Mouse (Mus musculus): Measurements from ENCODE around the gene 6330403K07Rik. TPM values are rescaled to one million over a fixed set of nuclear protein-coding genes. Genes with fewer than 3 reads are reported as not detected.

Gene 6330403K07Rik
- 45.2 and 51.0 TPM in 2 replicates for polyA plus RNA-seq (2015; fragmentation: Nextera tagmentation; extraction: Ambion mirVana)

DNA sequence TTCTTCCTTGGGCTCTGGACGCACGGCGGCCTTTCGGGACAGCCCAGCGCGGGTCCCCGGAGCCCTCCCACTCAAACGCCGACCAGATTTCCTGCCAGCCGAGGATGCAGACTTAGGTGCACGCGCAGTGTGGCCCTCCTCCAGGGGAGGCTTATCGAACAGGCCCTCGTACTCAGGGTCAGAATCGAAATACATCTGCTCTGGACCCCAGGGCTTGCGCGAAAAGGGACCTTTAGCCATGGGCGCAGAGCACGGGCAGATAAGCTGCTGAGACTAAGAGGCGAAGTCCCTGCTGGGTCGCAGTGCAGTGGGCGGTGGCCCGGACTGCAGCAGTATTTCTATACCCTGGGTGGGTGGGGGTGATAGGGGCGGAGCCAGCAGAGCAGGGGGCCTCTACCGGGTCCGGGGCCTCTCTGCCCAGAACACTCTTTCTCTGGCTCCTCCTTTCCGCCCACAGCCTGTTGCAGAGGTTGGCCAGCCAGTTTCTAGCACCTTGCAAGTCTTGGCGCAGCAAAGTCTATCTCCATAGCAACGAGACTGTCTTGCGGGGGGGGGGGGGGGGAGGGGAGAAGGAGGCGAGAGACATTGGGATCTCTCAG is at the start of gene 6330403K07Rik:
Gene 6330403K07Rik (minus strand): TSS at position 351 of the 599 bp plus-strand sequence.
- H3K4me3 ChIP-seq (ENCODE audit: low read length), result peak within 1 kb of the TSS; percentile 58
- H3K36me3 ChIP-seq (ENCODE audit: control insufficient read depth, insufficient read depth, low read length), result no peaks in the 10 kb centered on the region
- H3K27ac ChIP-seq (ENCODE audit: low read length), result peak within 1 kb of the TSS; percentile 64
- no peaks in the 10 kb centered on the region for H3K27me3 ChIP-seq (replicated peaks; ENCODE audit: control insufficient read depth, insufficient read depth, low read length)
- ATAC-seq, result peak; percentile 97
- H3K9me3 ChIP-seq (ENCODE audit: control insufficient read depth, low read length), result no peaks in the 10 kb centered on the region
- under 1% methylated on average over 29 of the region's 31 CpGs for WGBS
- H3K9ac ChIP-seq (ENCODE audit: low read depth, low read length), result peak within 1 kb of the TSS; percentile 69
- H3K4me2 ChIP-seq (ENCODE audit: low read depth, low read length), result peak within 1 kb of the TSS; percentile 86
- no peaks in the 10 kb centered on the region; the same call in 1 of the 2 replicates for H3K4me1 ChIP-seq (ENCODE audit: control insufficient read depth, insufficient read depth, low read length)

GRCm38 (mm10) chr11:71076342-71076741 is 43.0 kb upstream of the 6330403K07Rik start:
- H3K9ac ChIP-seq (ENCODE audit: low read depth, low read length), result no peak overlapping the region
- no peaks in the 10 kb centered on the region for H3K4me1 ChIP-seq (ENCODE audit: control insufficient read depth, insufficient read depth, low read length)
- H3K27me3 ChIP-seq (replicated peaks; ENCODE audit: control insufficient read depth, insufficient read depth, low read length), result no peaks in the 10 kb centered on the region
- no peak overlapping the region for H3K4me2 ChIP-seq (ENCODE audit: low read depth, low read length)
- no peaks in the 10 kb centered on the region for H3K36me3 ChIP-seq (ENCODE audit: control insufficient read depth, insufficient read depth, low read length)
- H3K9me3 ChIP-seq (ENCODE audit: control insufficient read depth, low read length), result no peaks in the 10 kb centered on the region
- H3K27ac ChIP-seq (ENCODE audit: low read length), result no peak overlapping the region
- 81% methylated on average over 1 of the region's 1 CpGs for WGBS
- H3K4me3 ChIP-seq (ENCODE audit: low read length), result no peak overlapping the region
- ATAC-seq, result no peak

DNA sequence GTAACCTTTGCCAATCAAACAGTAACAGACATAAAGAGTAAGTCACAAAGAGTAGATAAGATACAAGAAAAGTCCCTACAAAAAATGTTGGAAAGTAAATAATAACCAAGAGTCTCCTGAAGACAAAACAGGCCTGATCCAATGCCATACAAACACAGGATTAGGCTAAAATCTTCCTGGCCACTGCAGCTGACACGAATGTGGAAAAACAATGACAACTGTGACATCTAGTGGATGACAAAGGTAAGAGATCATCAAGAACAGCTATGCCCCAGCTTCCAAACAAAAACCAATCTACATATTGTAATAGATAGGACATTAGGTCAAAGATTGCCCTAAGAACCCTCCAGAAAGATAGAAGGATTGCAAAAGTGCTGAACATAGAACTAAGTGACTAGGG is 19.2 kb upstream of the 6330403K07Rik start:
- Histone ChIP-seq H3K9me3 (ENCODE audit: control insufficient read depth, low read length) (no peaks in the 10 kb centered on the region), H3K27ac (ENCODE audit: low read length) (no peak overlapping the region), H3K4me3 (ENCODE audit: low read length) (no peak overlapping the region), H3K4me1 (ENCODE audit: control insufficient read depth, insufficient read depth, low read length) (no peaks in the 10 kb centered on the region), H3K4me2 (ENCODE audit: low read depth, low read length) (no peak overlapping the region), H3K9ac (ENCODE audit: low read depth, low read length) (no peak overlapping the region), H3K27me3 (replicated peaks; ENCODE audit: control insufficient read depth, insufficient read depth, low read length) (no peaks in the 10 kb centered on the region), H3K36me3 (ENCODE audit: control insufficient read depth, insufficient read depth, low read length) (no peaks in the 10 kb centered on the region)
- 3% methylated on average over 1 of the region's 1 CpGs for WGBS
- ATAC-seq, result no peak

GRCm38 (mm10) chr11:71039526-71040298 is 6.4 kb upstream of the 6330403K07Rik start:
- Histone ChIP-seq H3K27ac (ENCODE audit: low read length) (no peak overlapping the region), H3K4me3 (ENCODE audit: low read length) (no peak overlapping the region), H3K4me1 (ENCODE audit: control insufficient read depth, insufficient read depth, low read length) (no peaks in the 10 kb centered on the region), H3K36me3 (ENCODE audit: control insufficient read depth, insufficient read depth, low read length) (no peaks in the 10 kb centered on the region), H3K4me2 (ENCODE audit: low read depth, low read length) (no peak overlapping the region), H3K9ac (ENCODE audit: low read depth, low read length) (no peak overlapping the region), H3K9me3 (ENCODE audit: control insufficient read depth, low read length) (no peaks in the 10 kb centered on the region), H3K27me3 (replicated peaks; ENCODE audit: control insufficient read depth, insufficient read depth, low read length) (no peaks in the 10 kb centered on the region)
- WGBS, result 92% methylated on average over 5 of the region's 5 CpGs
- ATAC-seq, result no peak

- peak overlapping the region; percentile 69 for H3K9ac ChIP-seq (ENCODE audit: low read depth, low read length)
- H3K9me3 ChIP-seq (ENCODE audit: control insufficient read depth, low read length), result no peaks in the 10 kb centered on the region
- peak overlapping the region; percentile 58 for H3K4me3 ChIP-seq (ENCODE audit: low read length)
- no peaks in the 10 kb centered on the region for H3K27me3 ChIP-seq (replicated peaks; ENCODE audit: control insufficient read depth, insufficient read depth, low read length)
- no peaks in the 10 kb centered on the region; the same call in 1 of the 2 replicates for H3K4me1 ChIP-seq (ENCODE audit: control insufficient read depth, insufficient read depth, low read length)
- 8% methylated on average over 26 of the region's 26 CpGs for WGBS
- H3K36me3 ChIP-seq (ENCODE audit: control insufficient read depth, insufficient read depth, low read length), result no peaks in the 10 kb centered on the region
- peak overlapping the region; percentile 86 for H3K4me2 ChIP-seq (ENCODE audit: low read depth, low read length)
- H3K27ac ChIP-seq (ENCODE audit: low read length), result peak overlapping the region; percentile 64
- no peak for ATAC-seq
These were observed 686 bp downstream of the 6330403K07Rik start for GRCm38 (mm10) chr11:71032491-71033162.

- WGBS, result 68% methylated on average over 7 of the region's 7 CpGs
- Histone ChIP-seq H3K9me3 (ENCODE audit: control insufficient read depth, low read length) (no peaks in the 10 kb centered on the region), H3K27me3 (replicated peaks; ENCODE audit: control insufficient read depth, insufficient read depth, low read length) (no peaks in the 10 kb centered on the region), H3K4me1 (ENCODE audit: control insufficient read depth, insufficient read depth, low read length) (no peaks in the 10 kb centered on the region; the same call in 1 of the 2 replicates), H3K27ac (ENCODE audit: low read length) (peak overlapping the region; percentile 64; the same call in 1 of the 2 replicates), H3K4me2 (ENCODE audit: low read depth, low read length) (peak overlapping the region; percentile 86), H3K9ac (ENCODE audit: low read depth, low read length) (peak overlapping the region; percentile 69), H3K36me3 (ENCODE audit: control insufficient read depth, insufficient read depth, low read length) (no peaks in the 10 kb centered on the region), H3K4me3 (ENCODE audit: low read length) (peak overlapping the region; percentile 58)
- no peak for ATAC-seq
These were observed 1.2 kb downstream of the 6330403K07Rik start for GRCm38 (mm10) chr11:71032070-71032469.

- no peaks in the 10 kb centered on the region for H3K27me3 ChIP-seq (replicated peaks; ENCODE audit: control insufficient read depth, insufficient read depth, low read length)
- peaks cover 6% of the 10 kb centered on the region; the same call in 1 of the 2 replicates for H3K36me3 ChIP-seq (ENCODE audit: control insufficient read depth, insufficient read depth, low read length)
- H3K4me1 ChIP-seq (ENCODE audit: control insufficient read depth, insufficient read depth, low read length), result no peaks in the 10 kb centered on the region; the same call in 1 of the 2 replicates
- H3K9me3 ChIP-seq (ENCODE audit: control insufficient read depth, low read length), result no peaks in the 10 kb centered on the region
- no peak overlapping the region for H3K4me2 ChIP-seq (ENCODE audit: low read depth, low read length)
- no peak overlapping the region for H3K9ac ChIP-seq (ENCODE audit: low read depth, low read length)
- ATAC-seq, result no peak
- no peak overlapping the region for H3K4me3 ChIP-seq (ENCODE audit: low read length)
- H3K27ac ChIP-seq (ENCODE audit: low read length), result no peak overlapping the region
- WGBS, result 72% methylated on average over 3 of the region's 3 CpGs
These were observed 3.8 kb downstream of the 6330403K07Rik start for GRCm38 (mm10) chr11:71029403-71030118.

DNA sequence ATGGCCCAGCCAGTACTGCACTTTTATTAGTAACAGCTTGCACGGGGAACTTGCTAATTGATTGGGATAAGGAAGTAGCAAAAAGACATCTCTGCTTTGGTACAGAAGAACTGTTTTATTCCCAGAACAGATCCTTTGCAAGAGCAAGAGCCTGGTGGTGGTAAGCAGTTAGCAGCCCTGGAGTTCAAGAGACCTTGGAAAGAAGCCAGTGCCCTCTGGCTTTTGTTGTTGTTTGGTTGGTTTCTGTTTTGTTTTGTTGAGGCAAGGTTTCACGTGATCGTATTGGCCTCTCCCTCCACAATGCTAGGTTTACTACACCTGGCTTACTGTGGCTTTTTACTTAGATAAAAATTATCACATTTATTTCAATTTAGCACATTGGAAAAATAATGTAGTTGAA is 5.0 kb downstream of the 6330403K07Rik start:
- no peak overlapping the region for H3K27ac ChIP-seq (ENCODE audit: low read length)
- no peak overlapping the region for H3K9ac ChIP-seq (ENCODE audit: low read depth, low read length)
- no peak for ATAC-seq
- H3K4me3 ChIP-seq (ENCODE audit: low read length), result no peak overlapping the region
- 79% methylated on average over 3 of the region's 3 CpGs for WGBS
- H3K27me3 ChIP-seq (replicated peaks; ENCODE audit: control insufficient read depth, insufficient read depth, low read length), result no peaks in the 10 kb centered on the region
- peaks cover 6% of the 10 kb centered on the region; the same call in 1 of the 2 replicates for H3K36me3 ChIP-seq (ENCODE audit: control insufficient read depth, insufficient read depth, low read length)
- no peaks in the 10 kb centered on the region; the same call in 1 of the 2 replicates for H3K4me1 ChIP-seq (ENCODE audit: control insufficient read depth, insufficient read depth, low read length)
- H3K9me3 ChIP-seq (ENCODE audit: control insufficient read depth, low read length), result no peaks in the 10 kb centered on the region
- no peak overlapping the region for H3K4me2 ChIP-seq (ENCODE audit: low read depth, low read length)
